Mouse (Mus musculus): ENCODE data around the gene Cdyl.

- TF ChIP-seq CTCF (IDR thresholded peaks at IDR 0.05; ENCODE audit: low read depth) = no peak
- TF ChIP-seq EP300 (IDR thresholded peaks at IDR 0.05; ENCODE audit: low read depth) = no peak
These were observed at the start of gene Cdyl for GRCm38 (mm10) chr13:35659406-35659985.
